Mouse (Mus musculus) hindbrain, embryonic 16.5 days (tissue): ENCODE results near the gene Rrp9. TPM values are rescaled to one million over a fixed set of nuclear protein-coding genes. Genes with fewer than 3 reads are reported as not detected.

ENCODE experiments used
- ATAC-seq: fragments of 200-750 bp; cut with Nextera tagmentation; 2 replicates; pipeline ENCODE4 v1.8.0; 2017; ENCODE audit warnings: moderate TSS enrichment, moderate library complexity
- H3K27ac ChIP-seq: fragments of 300-500 bp; sonication (generic); 2 replicates; pipeline ENCODE4 v1.5.1; 2014; ENCODE audit warnings: low read depth, mild to moderate bottlenecking, control low read depth, low read length, moderate library complexity
- H3K27me3 ChIP-seq: fragments of 300-500 bp; sonication (generic); replicated peaks from 2 replicates; pipeline ENCODE4 v1.6.1; 2014; ENCODE audit warnings: low read length; ENCODE audit not compliant: control insufficient read depth, insufficient read depth
- H3K36me3 ChIP-seq: fragments of 300-500 bp; sonication (generic); 2 replicates; pipeline ENCODE4 v1.6.1; 2014; ENCODE audit warnings: mild to moderate bottlenecking, low read length, moderate library complexity, mixed read lengths; ENCODE audit not compliant: control insufficient read depth, insufficient read depth
- H3K4me1 ChIP-seq: fragments of 300-500 bp; sonication (generic); 2 replicates; pipeline ENCODE4 v1.6.1; 2014; ENCODE audit warnings: low read depth, low read length; ENCODE audit not compliant: control insufficient read depth, insufficient read depth
- H3K4me2 ChIP-seq: fragments of 300-500 bp; sonication (generic); 2 replicates; pipeline ENCODE4 v1.6.1; 2014; ENCODE audit warnings: mild to moderate bottlenecking, low read length, control low read depth, moderate library complexity
- H3K4me3 ChIP-seq: fragments of 300-500 bp; sonication (generic); 2 replicates; pipeline ENCODE4 v1.5.1; 2014; ENCODE audit warnings: mild to moderate bottlenecking, low read length, control low read depth, moderate library complexity
- H3K9ac ChIP-seq: fragments of 300-500 bp; sonication (generic); 2 replicates; pipeline ENCODE4 v1.6.1; 2014; ENCODE audit warnings: low read depth, mild to moderate bottlenecking, control low read depth, low read length, moderate library complexity
- H3K9me3 ChIP-seq: fragments of 300-500 bp; sonication (generic); 2 replicates; pipeline ENCODE4 v1.6.1; 2014; ENCODE audit warnings: mild to moderate bottlenecking, low read length, moderate library complexity; ENCODE audit not compliant: control insufficient read depth
- WGBS: fragments of 180-500 bp; shearing (Covaris S2); extraction: QIAGEN DNeasy Blood & Tissue Kit; methylation state at CpG from one replicate; pipeline ENCODE4 v1.1.7; 2014; 5-methylcytosine and 5-hydroxymethylcytosine counted together
- polyA plus RNA-seq: library from polyadenylated mRNA; unstranded; fragments of >200 nt; fragmentation: Nextera tagmentation; extraction: Ambion mirVana; gene quantifications from 2 replicates; pipeline ENCODE4 v1.2.1, GENCODE M21; 2015

The Rrp9 gene
- polyA plus RNA-seq, result 43.1 and 43.9 TPM in 2 replicates

GRCm38 (mm10) chr9:106475663-106476001, at the start of gene Rrp9:
Gene Rrp9, plus strand, starts transcription at chr9:106475963.
- ATAC-seq, result no peak
- Histone ChIP-seq H3K27me3 (no peaks in the 10 kb centered on the region), H3K4me3 (peak within 1 kb of the TSS; percentile 67; the same call in 1 of the 2 replicates), H3K36me3 (no peaks in the 10 kb centered on the region), H3K9ac (0 out of 2 replicates have a peak within 1 kb of the TSS, but pooled peaks have one; percentile 0), H3K4me2 (peak within 1 kb of the TSS; percentile 44), H3K27ac (no peak within 1 kb of the TSS), H3K9me3 (no peaks in the 10 kb centered on the region), H3K4me1 (peaks cover 10% of the 10 kb centered on the region)
- 92% methylated on average over 10 of the region's 10 CpGs for WGBS

- peak; percentile 71 for ATAC-seq
- 12% methylated on average over 11 of the region's 11 CpGs for WGBS
- H3K27me3 ChIP-seq, result no peaks in the 10 kb centered on the region
- H3K36me3 ChIP-seq, result peaks cover 16% of the 10 kb centered on the region
- peak overlapping the region; percentile 81 for H3K4me2 ChIP-seq
- H3K9ac ChIP-seq, result peak overlapping the region; percentile 78
- peak overlapping the region; percentile 77 for H3K4me3 ChIP-seq
- peaks cover 5% of the 10 kb centered on the region for H3K4me1 ChIP-seq
- H3K27ac ChIP-seq, result peak overlapping the region; percentile 93
- no peaks in the 10 kb centered on the region for H3K9me3 ChIP-seq
Observed at GRCm38 (mm10) chr9:106428719-106429220, 47.0 kb upstream of the Rrp9 start.

GRCm38 (mm10) chr9:106429221-106430014, 46.3 kb upstream of the Rrp9 start, which contains the start of gene Rpl29:
Gene Rpl29, plus strand, starts transcription at chr9:106429454.
- peak; percentile 92 for ATAC-seq
- no peaks in the 10 kb centered on the region for H3K27me3 ChIP-seq
- peak within 1 kb of the TSS; percentile 95 for H3K27ac ChIP-seq
- under 1% methylated on average over 48 of the region's 55 CpGs for WGBS
- H3K4me3 ChIP-seq, result peak within 1 kb of the TSS; percentile 77
- H3K9me3 ChIP-seq, result no peaks in the 10 kb centered on the region
- peaks cover 16% of the 10 kb centered on the region for H3K36me3 ChIP-seq
- peak within 1 kb of the TSS; percentile 93 for H3K9ac ChIP-seq
- H3K4me2 ChIP-seq, result peak within 1 kb of the TSS; percentile 85
- H3K4me1 ChIP-seq, result peaks cover 5% of the 10 kb centered on the region

- Histone ChIP-seq H3K27me3 (no peaks in the 10 kb centered on the region), H3K36me3 (peaks cover 16% of the 10 kb centered on the region)
- WGBS, result 2% methylated on average over 4 of the region's 4 CpGs
Observed at GRCm38 (mm10) chr9:106430015-106430264, 45.8 kb upstream of the Rrp9 start.

GRCm38 (mm10) chr9:106433389-106433788, 42.4 kb upstream of the Rrp9 start:
- H3K9me3 ChIP-seq, result no peaks in the 10 kb centered on the region
- no peak overlapping the region for H3K4me3 ChIP-seq
- H3K27me3 ChIP-seq, result no peaks in the 10 kb centered on the region
- H3K27ac ChIP-seq, result no peak overlapping the region
- 78% methylated on average over 7 of the region's 7 CpGs for WGBS
- H3K9ac ChIP-seq, result no peak overlapping the region
- ATAC-seq, result no peak
- H3K4me2 ChIP-seq, result no peak overlapping the region
- peaks cover 16% of the 10 kb centered on the region for H3K36me3 ChIP-seq
- peaks cover 12% of the 10 kb centered on the region for H3K4me1 ChIP-seq

More at GRCm38 (mm10) chr9:106430015-106430264, 45.8 kb upstream of the Rrp9 start:
- Histone ChIP-seq H3K9me3 (no peaks in the 10 kb centered on the region), H3K4me1 (peaks cover 5% of the 10 kb centered on the region), H3K4me2 (peak overlapping the region; percentile 85), H3K9ac (peak overlapping the region; percentile 93), H3K27ac (peak overlapping the region; percentile 95), H3K4me3 (peak overlapping the region; percentile 77)
- no peak for ATAC-seq

GRCm38 (mm10) chr9:106436566-106436965, 39.2 kb upstream of the Rrp9 start:
- Histone ChIP-seq H3K9ac (no peak overlapping the region), H3K4me2 (no peak overlapping the region), H3K36me3 (peaks cover 14% of the 10 kb centered on the region), H3K4me3 (no peak overlapping the region), H3K27me3 (no peaks in the 10 kb centered on the region), H3K27ac (no peak overlapping the region), H3K4me1 (peaks cover 10% of the 10 kb centered on the region), H3K9me3 (no peaks in the 10 kb centered on the region)
- WGBS, result 78% methylated on average over 9 of the region's 9 CpGs
- no peak for ATAC-seq

- H3K27ac ChIP-seq, result no peak overlapping the region
- no peak overlapping the region for H3K4me3 ChIP-seq
- ATAC-seq, result no peak
- no peaks in the 10 kb centered on the region for H3K9me3 ChIP-seq
- H3K36me3 ChIP-seq, result no peaks in the 10 kb centered on the region
- H3K4me1 ChIP-seq, result peaks cover 19% of the 10 kb centered on the region
- no peaks in the 10 kb centered on the region for H3K27me3 ChIP-seq
- 75% methylated on average over 5 of the region's 5 CpGs for WGBS
- no peak overlapping the region for H3K4me2 ChIP-seq
- H3K9ac ChIP-seq, result no peak overlapping the region
Observed at GRCm38 (mm10) chr9:106442680-106443079, 33.1 kb upstream of the Rrp9 start.

GRCm38 (mm10) chr9:106444836-106445235, 30.9 kb upstream of the Rrp9 start:
- H3K4me2 ChIP-seq, result no peak overlapping the region
- H3K9me3 ChIP-seq, result no peaks in the 10 kb centered on the region
- no peaks in the 10 kb centered on the region for H3K27me3 ChIP-seq
- H3K9ac ChIP-seq, result no peak overlapping the region
- no peak overlapping the region for H3K27ac ChIP-seq
- H3K4me1 ChIP-seq, result peaks cover 25% of the 10 kb centered on the region
- WGBS, result 71% methylated on average over 4 of the region's 4 CpGs
- H3K36me3 ChIP-seq, result no peaks in the 10 kb centered on the region
- H3K4me3 ChIP-seq, result no peak overlapping the region
- no peak for ATAC-seq

GRCm38 (mm10) chr9:106447348-106447747, 28.4 kb upstream of the Rrp9 start, which contains the start of the genes Abhd14b and Abhd14a:
Gene Abhd14b, plus strand, starts transcription at chr9:106447459.
Gene Abhd14a, minus strand, starts transcription at chr9:106447678.
- ATAC-seq, result peak; percentile 89
- peaks cover 31% of the 10 kb centered on the region for H3K4me1 ChIP-seq
- H3K9me3 ChIP-seq, result no peaks in the 10 kb centered on the region
- no peaks in the 10 kb centered on the region for H3K27me3 ChIP-seq
- peak within 1 kb of the TSS; percentile 68 for H3K4me3 ChIP-seq
- peak within 1 kb of the TSS; percentile 80 for H3K4me2 ChIP-seq
- no peaks in the 10 kb centered on the region for H3K36me3 ChIP-seq
- H3K27ac ChIP-seq, result peak within 1 kb of the TSS; percentile 80
- under 1% methylated on average over 24 of the region's 24 CpGs for WGBS
- peak within 1 kb of the TSS; percentile 83 for H3K9ac ChIP-seq
